Mouse (Mus musculus) embryo, embryonic 9.5 days (tissue): ENCODE measurements around the gene March6.

Experiments used
- DNase-seq: peaks from one replicate; pipeline ENCODE4 v3.0.0-alpha.2; 2017; ENCODE audit errors: extremely low spot score

Gene March6

DNA sequence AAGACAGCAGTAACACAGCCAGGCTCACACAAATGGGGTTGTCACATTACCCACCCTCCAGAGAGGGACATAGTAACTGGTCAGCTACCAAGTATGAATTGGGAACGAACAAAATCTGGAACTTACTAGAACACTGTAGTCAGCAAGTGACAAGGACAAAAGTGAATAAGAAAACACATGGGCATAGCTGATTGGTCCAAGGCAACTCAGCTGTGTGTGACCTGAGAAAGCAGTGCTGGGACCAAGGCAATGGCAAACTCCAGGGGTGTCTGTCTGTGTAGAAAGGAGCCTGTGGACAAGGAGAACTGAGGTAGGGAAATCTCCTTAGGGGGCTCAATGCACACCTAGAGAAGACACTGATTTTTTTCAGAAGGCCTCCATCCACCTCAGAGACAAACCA lies 19.1 kb downstream of the March6 start:
- DNase-seq: no peak

DNA sequence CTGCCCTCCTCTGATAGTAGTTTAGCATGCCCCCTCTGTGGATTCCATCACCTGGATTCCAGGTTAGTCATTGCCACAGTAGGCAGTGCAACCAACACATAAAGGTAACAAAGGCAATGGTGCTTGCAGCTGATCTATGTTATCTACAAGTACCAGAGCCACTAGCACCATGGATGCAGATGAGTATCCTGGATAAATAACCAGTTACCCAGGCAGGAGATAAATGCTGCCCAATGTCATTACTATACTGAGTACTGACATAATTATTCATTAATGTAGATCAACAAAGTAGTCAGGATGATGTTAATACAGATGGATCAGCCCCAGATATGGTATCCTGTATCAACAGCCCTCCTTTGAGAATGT lies 19.5 kb downstream of the March6 start:
- DNase-seq: no peak

GRCm38 (mm10) chr15:31510477-31511405 lies 20.1 kb downstream of the March6 start:
- DNase-seq: no peak

- DNase-seq: no peak
Observed at GRCm38 (mm10) chr15:31505082-31505481, 25.8 kb downstream of the March6 start.

GRCm38 (mm10) chr15:31503447-31503846 lies 27.4 kb downstream of the March6 start:
- DNase-seq: no peak

GRCm38 (mm10) chr15:31502996-31503395 lies 27.9 kb downstream of the March6 start:
- DNase-seq: no peak

GRCm38 (mm10) chr15:31502313-31502712 lies 28.5 kb downstream of the March6 start:
- DNase-seq: no peak

DNA sequence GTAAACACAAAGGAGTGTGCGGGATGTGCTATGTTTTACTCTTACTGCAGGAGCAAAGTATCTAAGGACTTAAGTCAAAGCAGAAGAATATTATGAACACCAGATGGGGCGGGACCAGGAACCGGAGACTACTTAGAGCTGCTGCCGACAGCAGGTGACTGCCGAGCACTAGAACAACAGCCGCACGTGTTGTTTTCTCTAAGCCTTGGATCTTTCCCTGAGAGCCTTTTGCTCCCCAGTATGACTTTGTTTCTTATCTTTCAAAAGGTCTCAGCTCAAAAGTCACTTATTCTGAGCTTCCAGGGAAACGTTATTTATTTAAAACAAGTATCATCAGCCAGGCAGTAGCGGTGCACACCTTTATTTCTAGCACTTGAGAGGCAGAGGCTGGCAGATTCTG lies 36.0 kb downstream of the March6 start:
- no peak for DNase-seq

- no peak for DNase-seq
Observed at GRCm38 (mm10) chr15:31494310-31494709, 36.5 kb downstream of the March6 start.

DNA sequence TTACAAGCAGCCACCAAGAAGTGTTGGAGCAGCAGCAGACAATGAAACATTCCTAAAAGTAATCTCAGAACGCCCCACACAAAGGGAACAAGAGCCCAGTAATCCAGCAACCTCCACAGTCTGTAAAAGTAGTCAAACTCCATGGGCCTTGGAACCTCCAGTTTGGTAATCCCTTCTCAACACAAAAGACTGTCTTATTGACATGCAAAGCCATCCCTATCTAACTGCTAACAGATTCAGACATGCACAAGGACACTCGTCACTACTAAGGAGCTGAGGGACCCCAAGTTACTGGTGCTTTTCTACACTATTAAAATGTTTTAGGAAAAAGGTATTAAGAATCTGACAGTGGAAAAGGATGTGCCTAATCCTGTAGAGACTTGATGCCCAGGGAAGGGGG lies 43.4 kb downstream of the March6 start:
- no peak for DNase-seq

DNA sequence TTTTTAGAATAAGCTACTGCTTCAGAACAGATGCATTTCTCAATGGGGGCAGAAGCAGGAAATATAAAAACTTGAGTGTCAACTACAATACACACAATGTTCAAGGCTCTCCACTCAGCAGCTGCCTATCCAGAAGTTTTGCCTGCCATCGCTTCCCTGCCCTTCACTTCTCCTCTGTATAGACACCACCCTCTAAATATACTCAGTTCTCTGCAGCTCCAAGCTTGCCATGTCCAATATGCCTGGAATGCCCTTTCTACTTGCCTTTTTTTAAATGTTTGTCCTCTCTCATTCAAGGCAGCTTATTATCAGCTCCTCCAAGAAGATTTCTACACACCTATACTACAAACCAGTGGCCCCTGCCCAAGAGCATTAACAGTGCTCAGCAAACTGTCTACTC lies 54.2 kb downstream of the March6 start:
- no peak for DNase-seq

GRCm38 (mm10) chr15:31472645-31473574 lies 57.9 kb downstream of the March6 start:
- DNase-seq: no peak

- DNase-seq: no peak
Observed at GRCm38 (mm10) chr15:31471529-31471928, 59.3 kb downstream of the March6 start.

GRCm38 (mm10) chr15:31469497-31469896 lies 61.4 kb downstream of the March6 start:
- DNase-seq: no peak

DNA sequence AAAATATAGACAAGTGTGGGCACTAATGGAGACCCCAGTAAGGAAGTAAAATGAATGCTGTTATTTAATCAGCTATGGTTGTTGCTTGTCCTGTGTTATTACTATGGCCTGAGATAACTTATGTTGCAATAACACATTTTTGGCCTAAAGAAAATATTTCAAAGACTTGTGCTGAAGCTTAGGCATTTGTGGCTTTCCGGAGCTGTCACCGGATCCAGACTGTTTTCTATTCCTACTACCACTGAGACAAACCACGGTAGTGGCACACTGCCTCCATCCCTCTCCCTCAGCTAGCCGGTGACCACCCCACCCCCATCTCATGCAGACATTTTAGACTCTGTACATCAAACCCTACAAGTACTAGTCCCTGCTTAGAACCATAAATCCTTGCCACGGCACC lies 62.0 kb downstream of the March6 start:
- DNase-seq: no peak

DNA sequence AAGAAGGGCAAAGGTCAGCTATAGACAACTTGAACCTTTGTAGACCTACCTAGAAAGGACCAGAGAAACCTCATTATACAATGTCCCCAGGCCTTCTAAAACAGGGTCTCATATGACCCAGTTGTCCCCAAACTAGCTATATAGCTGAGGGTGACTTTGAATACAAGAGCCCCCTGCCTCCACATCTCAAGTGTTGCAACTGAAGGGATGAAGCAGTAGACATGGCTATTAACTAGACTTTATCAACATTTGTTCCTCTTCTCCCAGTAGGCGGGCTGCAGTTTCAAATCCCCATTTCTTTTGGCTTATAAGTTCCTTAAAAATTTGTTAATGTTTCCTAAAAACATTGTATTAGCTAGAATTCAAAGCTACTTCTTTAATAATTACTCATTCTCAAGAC lies 64.1 kb downstream of the March6 start:
- no peak for DNase-seq

DNA sequence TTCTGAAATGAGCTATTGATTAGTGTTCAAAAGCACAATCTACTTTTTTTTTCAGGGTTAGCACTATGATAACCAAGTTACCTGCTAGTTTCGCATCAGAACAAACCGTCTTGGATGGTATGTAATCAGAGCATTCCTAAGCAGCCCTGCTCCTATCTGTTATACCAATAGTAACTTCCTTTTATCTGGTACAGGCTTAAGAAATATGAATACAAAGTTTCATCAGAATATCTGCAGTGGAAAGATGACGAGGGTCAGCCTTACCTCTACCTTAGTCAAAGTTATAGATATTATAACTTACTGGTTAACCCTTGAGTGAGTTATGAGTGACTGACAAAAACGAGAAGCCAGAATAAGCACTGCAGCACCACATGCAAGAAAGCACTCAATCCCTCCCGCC lies 64.6 kb downstream of the March6 start:
- no peak for DNase-seq

- no peak for DNase-seq
Observed at GRCm38 (mm10) chr15:31465806-31466205, 65.0 kb downstream of the March6 start.

DNA sequence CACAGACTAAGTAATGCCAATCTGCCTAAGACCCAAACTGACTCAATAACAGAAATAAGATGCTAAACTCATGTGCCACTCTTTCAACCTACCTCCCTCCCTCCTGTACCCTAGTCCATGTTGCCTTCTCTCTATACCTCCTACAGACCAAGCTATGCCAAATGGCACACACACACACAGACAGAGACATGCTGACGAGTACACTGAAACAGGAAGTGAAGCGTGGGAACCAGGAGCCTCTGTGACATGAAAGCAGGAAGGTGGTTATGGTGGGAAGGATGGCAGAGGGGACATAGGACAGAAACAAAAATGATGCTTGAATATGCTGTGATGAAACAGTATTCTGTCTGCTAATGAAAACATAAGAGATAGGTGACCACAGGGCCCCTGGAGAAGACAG lies 70.3 kb downstream of the March6 start:
- DNase-seq: no peak

GRCm38 (mm10) chr15:31458081-31458480 lies 72.8 kb downstream of the March6 start:
- no peak for DNase-seq

GRCm38 (mm10) chr15:31456381-31456780 lies 74.5 kb downstream of the March6 start:
- DNase-seq: no peak

DNA sequence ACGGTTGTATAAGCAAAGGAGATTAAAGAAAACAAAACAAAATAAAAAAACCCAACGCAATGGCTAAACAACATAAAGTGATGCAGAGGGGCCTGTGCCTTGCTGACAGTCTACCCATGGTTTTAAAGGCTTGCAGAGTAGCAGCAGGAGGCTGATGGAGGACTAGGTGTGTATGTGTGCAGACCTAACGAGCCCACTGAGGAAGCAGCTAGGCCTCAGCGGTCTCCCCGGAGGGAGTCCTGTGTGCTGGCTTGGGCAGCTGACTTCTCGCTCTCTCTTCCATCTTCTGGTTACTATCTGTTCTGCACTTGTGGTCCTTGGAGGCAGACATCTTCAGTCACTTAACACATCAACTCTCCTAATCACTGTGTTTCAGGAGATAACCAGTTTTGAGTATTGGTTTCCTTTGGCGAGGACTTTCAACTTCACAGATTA lies 76.0 kb downstream of the March6 start:
- no peak for DNase-seq
